Mouse (Mus musculus) layer of hippocampus, postnatal 10 days (tissue): ENCODE measurements around the gene Prl2a1. TPM values are rescaled to one million over a fixed set of nuclear protein-coding genes. Genes with fewer than 3 reads are reported as not detected.
"Not testable (repeated sequence)": the region's sequence is repeated elsewhere in the genome, so short reads cannot be mapped to it uniquely, and the experiment has no call there.

Experiments used
- DNase-seq, 2 experiments: peaks; one replicate each; pipeline ENCODE4 v3.0.0; 2021; ENCODE audit warnings: low spot score in 2 of 2
- long read RNA-seq: library from polyadenylated mRNA; stranded (forward); transcript quantifications from one replicate; pipeline ENCODE4 v2.0.0, GENCODE M21; 2023
- total RNA-seq, 2 experiments: library from RNA; stranded (reverse); gene quantifications; 2 replicates each; pipeline ENCODE4 v1.2.3; 2021

Prl2a1 gene
- total RNA-seq: not detected
- long read RNA-seq: 0 reads

- no peak for DNase-seq
These were observed at the start of gene Prl2a1 for GRCm38 (mm10) chr13:27801354-27801753. Prl2a1 (plus strand) TSS chr13:27801654.

GRCm38 (mm10) chr13:27780704-27781103 is 20.8 kb upstream of the Prl2a1 start, which contains the start of gene Prl7c1:
Prl7c1 (minus strand) TSS chr13:27780804.
- DNase-seq: not testable (repeated sequence)

GRCm38 (mm10) chr13:27799303-27799702 is 2.2 kb upstream of the Prl2a1 start:
- DNase-seq: no peak

GRCm38 (mm10) chr13:27802765-27803164 is 1.3 kb downstream of the Prl2a1 start:
- no peak for DNase-seq

- DNase-seq: no peak
These were observed 47.6 kb downstream of the Prl2a1 start, which contains the start of gene Prl2c1 for GRCm38 (mm10) chr13:27849042-27849441. Prl2c1 (plus strand) TSS chr13:27849342.

Other genes with a start within 250 kb of the Prl2a1 start
- gene Prl8a9, start 237.0 kb upstream of the Prl2a1 start, total RNA-seq: not detected
- not detected for gene Prl8a1, start 219.5 kb upstream of the Prl2a1 start, total RNA-seq
- gene Prl7b1, start 191.1 kb upstream of the Prl2a1 start, total RNA-seq: not detected
- not detected for gene Prl7a1, start 159.2 kb upstream of the Prl2a1 start, total RNA-seq
- not detected for gene Prl7a2, start 133.6 kb upstream of the Prl2a1 start, total RNA-seq
- gene Prl7d1, start 84.9 kb upstream of the Prl2a1 start, total RNA-seq: not detected
- not detected for gene Prl7c1, start 20.9 kb upstream of the Prl2a1 start, total RNA-seq
- not detected for gene Prl2c1, start 47.7 kb downstream of the Prl2a1 start, total RNA-seq
- gene Prl4a1, start 214.6 kb downstream of the Prl2a1 start, total RNA-seq: not detected